ENCODE assay signal across 12 mouse cellular contexts in the genomic region with DNA sequence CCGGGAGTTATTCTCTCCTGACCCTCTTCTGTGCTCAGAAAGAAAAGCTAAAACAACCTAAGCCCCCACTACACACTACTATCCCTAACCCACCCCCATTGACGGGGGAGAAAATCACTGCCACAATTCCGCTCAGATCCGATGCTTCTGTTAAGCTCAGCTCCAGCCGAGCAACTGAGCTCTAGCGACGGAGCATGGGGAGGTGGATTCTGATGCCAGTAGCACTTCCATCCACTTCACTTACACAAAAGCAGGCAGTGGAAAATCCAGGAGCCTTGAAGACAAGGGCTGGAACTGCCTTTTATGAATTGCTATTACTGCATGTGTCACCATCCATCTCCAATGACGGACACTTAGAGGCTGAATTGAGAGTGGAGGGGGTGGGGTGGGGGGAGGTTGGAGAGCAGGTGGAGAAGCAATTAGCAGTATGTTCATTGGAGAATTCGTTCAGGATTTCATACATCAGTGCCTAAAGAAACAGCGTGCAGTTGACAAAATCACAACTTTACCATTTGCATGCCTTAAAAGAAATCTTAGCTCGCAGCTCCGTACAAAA. TPM values are rescaled to one million over a fixed set of nuclear protein-coding genes. Genes with fewer than 3 reads are reported as not detected.
A peak's percentile ranks its signal among the peaks of the same experiment; 100 is the strongest.
DNase-seq lines count a peak whose midpoint lies in the region; ATAC-seq and TF ChIP-seq lines count a peak whose summit lies in the region.
"Had no signal": no experiment of that assay in that cellular context is flagged by ENCODE, and none has a peak within 500 bp of the region (broad histone marks: within the 10 kb centered on the region; RNA-seq: fewer than 3 reads in every experiment).

No protein-coding gene starts in this region.

- H3K36me3 ChIP-seq in forebrain, embryonic 14.5 days (ENCODE audit: control insufficient read depth, insufficient read depth, low read length) = no peaks in the 10 kb centered on the region
- H3K36me3 ChIP-seq: embryonic facial prominence, embryonic 15.5 days; heart, embryonic 13.5 days had no signal

- no peaks in the 10 kb centered on the region for H3K9me3 ChIP-seq in forebrain, embryonic 14.5 days (replicated peaks; ENCODE audit: control insufficient read depth, low read length)
- H3K9me3 ChIP-seq: embryonic facial prominence, embryonic 15.5 days; heart, embryonic 13.5 days had no signal

- TF ChIP-seq CTCF in gastrocnemius, adult 2 months (IDR thresholded peaks at IDR 0.05) = no peak

- H3K4me2 ChIP-seq in forebrain, embryonic 14.5 days (ENCODE audit: low read length) = peak overlapping the region; percentile 41
- H3K4me2 ChIP-seq: embryonic facial prominence, embryonic 15.5 days; heart, embryonic 13.5 days had no signal

- ATAC-seq in forebrain, embryonic 14.5 days = peak; percentile 86

- no peaks in the 10 kb centered on the region for H3K27me3 ChIP-seq in forebrain, embryonic 14.5 days (replicated peaks; ENCODE audit: control insufficient read depth, insufficient read depth, low read length)
- H3K27me3 ChIP-seq: embryonic facial prominence, embryonic 15.5 days; heart, embryonic 13.5 days had no signal

- peak overlapping the region; percentile 61 for H3K4me3 ChIP-seq in gastrocnemius, adult 2 months
- peak overlapping the region; percentile 7 for H3K4me3 ChIP-seq in forebrain, embryonic 14.5 days (ENCODE audit: low read depth, low read length)
- H3K4me3 ChIP-seq: embryonic facial prominence, embryonic 15.5 days; heart, embryonic 13.5 days had no signal

- H3K9ac ChIP-seq in forebrain, embryonic 14.5 days (ENCODE audit: low read length) = no peak overlapping the region
- H3K9ac ChIP-seq: embryonic facial prominence, embryonic 15.5 days; heart, embryonic 13.5 days had no signal

- no peak for DNase-seq in gastrocnemius, adult 2 months
- no peak for DNase-seq in gastrocnemius, adult 8-10 months (ENCODE audit: low spot score in 2 of 2)
- DNase-seq in forebrain, embryonic 14.5 days (ENCODE audit: low spot score) = peak; percentile 63
- DNase-seq in layer of hippocampus, postnatal 36 days = peak; percentile 9 to 33
- DNase-seq in retina, postnatal 1 day = peak; percentile 27
- DNase-seq in lung, postnatal 14 days = no peak
- no peak for DNase-seq in thymus, postnatal 25 days
- no peak for DNase-seq in adrenal gland, postnatal 36 days
- DNase-seq: kidney, postnatal 36 days; lung, adult 18-20 months had no signal

- H3K4me1 ChIP-seq in forebrain, embryonic 14.5 days (ENCODE audit: control insufficient read depth, insufficient read depth, low read length) = no peaks in the 10 kb centered on the region; the same call in 1 of the 2 replicates
- H3K4me1 ChIP-seq: embryonic facial prominence, embryonic 15.5 days; heart, embryonic 13.5 days had no signal

- 33% methylated on average over 12 of the region's 12 CpGs for WGBS in forebrain, embryonic 14.5 days

- intact Hi-C loops in gastrocnemius, adult 2 months (cut with DNase I) = no loop called here

- H3K27ac ChIP-seq in gastrocnemius, adult 2 months = peak overlapping the region; percentile 58
- 0 out of 2 replicates have a peak overlapping the region, but pooled peaks have one; percentile 21 for H3K27ac ChIP-seq in forebrain, embryonic 14.5 days (ENCODE audit: low read depth, low read length)
- H3K27ac ChIP-seq: embryonic facial prominence, embryonic 15.5 days; heart, embryonic 13.5 days had no signal

RNA-seq across cellular contexts. Expression of gene Enox2, which starts 14.5 kb away (rescaled TPM):
- 10 to 100 TPM in 1 of 2 experiments, 1 to 10 TPM in 1; 8.1 to 34.0 TPM for total RNA-seq in gastrocnemius, adult 2 months (2021)
- total RNA-seq in gastrocnemius, adult 8-10 months (2022) = 10 to 100 TPM; 22.6 to 32.5 (median 28.6) TPM
- 9.6 and 9.9 TPM in 2 replicates for polyA plus RNA-seq in forebrain, embryonic 14.5 days (2014; fragmentation: Nextera tagmentation; extraction: Ambion mirVana)
- total RNA-seq in layer of hippocampus, postnatal 36 days (2021) = 10 to 100 TPM; 16.8 to 16.9 TPM
- 10 to 100 TPM; 15.0 to 23.7 TPM for total RNA-seq in adrenal gland, postnatal 36 days (2021)

Comparison
In these comparisons a context has a peak if more than half of its experiments do, and no peak if none do; other contexts are left out.
1. DNase-seq: peak in forebrain, embryonic 14.5 days (single experiment), layer of hippocampus, postnatal 36 days (2 of 2) and retina, postnatal 1 day (single experiment); none in gastrocnemius, adult 2 months (single experiment), gastrocnemius, adult 8-10 months (0 of 2), lung, postnatal 14 days (single experiment), thymus, postnatal 25 days (single experiment) and adrenal gland, postnatal 36 days (0 of 2).